Mouse (Mus musculus) heart, postnatal 0 days (tissue): ENCODE data around the gene Adamts16. TPM values are rescaled to one million over a fixed set of nuclear protein-coding genes. Genes with fewer than 3 reads are reported as not detected.

Experiments used
- ATAC-seq: fragments of 200-750 bp; cut with Nextera tagmentation; 2 replicates; pipeline ENCODE4 v1.8.0; 2017; ENCODE audit warnings: low read depth, moderate number of reproducible peaks, moderate library complexity; ENCODE audit not compliant: insufficient read depth
- DNase-seq: peaks from one replicate; pipeline ENCODE4 v3.0.0-alpha.2; 2016; ENCODE audit warnings: low spot score
- H3K27ac ChIP-seq: fragments of 300-500 bp; sonication (generic); 2 replicates; pipeline ENCODE4 v1.5.1; 2014; ENCODE audit warnings: low read depth, mild to moderate bottlenecking
- H3K27me3 ChIP-seq: fragments of 300-500 bp; sonication (generic); 2 replicates; pipeline ENCODE4 v1.6.1; 2014; ENCODE audit warnings: low read length, mixed read lengths; ENCODE audit not compliant: control insufficient read depth, insufficient read depth
- H3K36me3 ChIP-seq: fragments of 300-500 bp; sonication (generic); replicated peaks from 2 replicates; pipeline ENCODE4 v1.6.1; 2014; ENCODE audit warnings: low read length, mixed read lengths; ENCODE audit not compliant: control insufficient read depth, insufficient read depth
- H3K4me1 ChIP-seq: fragments of 300-500 bp; sonication (generic); 2 replicates; pipeline ENCODE4 v1.6.1; 2014; ENCODE audit warnings: antibody characterized with exemption; ENCODE audit not compliant: control insufficient read depth, insufficient read depth
- H3K4me2 ChIP-seq: fragments of 300-500 bp; sonication (generic); 2 replicates; pipeline ENCODE4 v1.6.1; 2014; ENCODE audit warnings: low read depth, mild to moderate bottlenecking, low read length, moderate library complexity
- H3K4me3 ChIP-seq: fragments of 300-500 bp; sonication (generic); 2 replicates; pipeline ENCODE4 v1.5.1; 2014; ENCODE audit warnings: low read depth, low read length
- H3K9ac ChIP-seq: fragments of 300-500 bp; sonication (generic); replicated peaks from 2 replicates; pipeline ENCODE4 v1.6.1; 2014; ENCODE audit warnings: low read depth, low read length, mixed read lengths
- H3K9me3 ChIP-seq: fragments of 300-500 bp; sonication (generic); replicated peaks from 2 replicates; pipeline ENCODE4 v1.6.1; 2016; ENCODE audit warnings: low read length; ENCODE audit not compliant: control insufficient read depth
- CTCF ChIP-seq: IDR thresholded peaks from 2 replicates; pipeline ENCODE4 v1.5.1; 2016; ENCODE audit warnings: antibody characterized with exemption, control low read depth, low read depth
- EP300 ChIP-seq: IDR thresholded peaks from 2 replicates; pipeline ENCODE4 v1.6.1; 2016; ENCODE audit warnings: antibody characterized with exemption, low read depth
- WGBS: fragments of 180-500 bp; shearing (Covaris S2); extraction: QIAGEN DNeasy Blood & Tissue Kit; methylation state at CpG from one replicate; pipeline ENCODE4 v1.1.7; 2014; 5-methylcytosine and 5-hydroxymethylcytosine counted together
- polyA plus RNA-seq: library from polyadenylated mRNA; unstranded; fragments of >200 nt; fragmentation: Nextera tagmentation; extraction: Ambion mirVana; gene quantifications from 2 replicates; pipeline ENCODE4 v1.2.1, GENCODE M21; 2015
- total RNA-seq: library from RNA; depleted of rRNA; stranded (reverse); fragments of >200 nt; gene quantifications from 2 replicates; pipeline ENCODE4 v1.2.3, GENCODE M21; 2014; ENCODE audit warnings: low replicate concordance

Gene Adamts16
- total and polyA plus RNA-seq, 2 experiments from 2014 or later = 0.05 to 0.57 TPM

DNA sequence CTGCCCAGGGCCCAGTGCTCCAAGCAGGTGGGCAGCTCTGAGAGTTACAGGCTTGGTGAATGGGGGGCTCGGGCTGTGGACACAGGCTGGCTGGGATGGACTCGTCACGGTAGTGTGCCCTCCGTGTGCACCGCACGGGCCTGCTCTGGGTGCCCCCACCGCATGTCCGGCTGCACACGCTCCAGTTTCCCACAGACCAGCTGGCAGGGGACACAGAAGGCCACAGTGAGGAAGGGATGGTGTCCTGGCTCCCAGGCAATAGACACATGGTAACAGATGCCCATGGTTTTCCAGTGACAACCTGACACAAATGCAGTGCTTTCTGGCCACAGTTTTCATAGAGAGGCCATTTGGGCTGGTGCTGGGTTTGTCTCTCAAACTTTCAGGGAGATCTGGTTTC lies 102.8 kb downstream of the Adamts16 start:
- Histone ChIP-seq H3K27ac (no peak overlapping the region), H3K9ac (no peak overlapping the region), H3K4me1 (no peaks in the 10 kb centered on the region), H3K36me3 (no peaks in the 10 kb centered on the region), H3K4me3 (no peak overlapping the region), H3K27me3 (no peaks in the 10 kb centered on the region), H3K9me3 (no peaks in the 10 kb centered on the region), H3K4me2 (no peak overlapping the region)
- WGBS = 94% methylated on average over 9 of the region's 9 CpGs
- no peak for ATAC-seq
- DNase-seq = no peak
- no peak for TF ChIP-seq EP300
- no peak for TF ChIP-seq CTCF

DNA sequence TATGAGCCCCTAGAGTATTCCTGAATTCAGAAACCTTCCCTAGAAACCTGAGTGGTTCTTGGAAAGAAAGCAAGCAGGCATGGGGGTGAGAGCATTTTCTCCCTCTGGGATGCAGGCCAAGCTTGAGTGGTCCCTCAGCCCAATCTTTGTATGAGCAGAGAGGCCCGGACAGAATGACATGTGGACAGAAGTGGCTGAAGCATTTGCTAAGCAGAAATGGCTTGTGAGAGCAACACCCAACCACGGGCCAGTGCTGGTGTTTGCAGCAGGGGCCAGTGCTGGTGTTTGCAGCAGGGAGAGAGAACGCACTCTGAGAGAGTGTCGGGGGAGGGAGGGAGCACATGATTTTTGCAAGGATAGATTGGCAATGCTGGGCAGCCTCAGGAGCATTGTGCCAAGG lies 105.2 kb downstream of the Adamts16 start:
- no peak for ATAC-seq
- no peak overlapping the region for H3K27ac ChIP-seq

DNA sequence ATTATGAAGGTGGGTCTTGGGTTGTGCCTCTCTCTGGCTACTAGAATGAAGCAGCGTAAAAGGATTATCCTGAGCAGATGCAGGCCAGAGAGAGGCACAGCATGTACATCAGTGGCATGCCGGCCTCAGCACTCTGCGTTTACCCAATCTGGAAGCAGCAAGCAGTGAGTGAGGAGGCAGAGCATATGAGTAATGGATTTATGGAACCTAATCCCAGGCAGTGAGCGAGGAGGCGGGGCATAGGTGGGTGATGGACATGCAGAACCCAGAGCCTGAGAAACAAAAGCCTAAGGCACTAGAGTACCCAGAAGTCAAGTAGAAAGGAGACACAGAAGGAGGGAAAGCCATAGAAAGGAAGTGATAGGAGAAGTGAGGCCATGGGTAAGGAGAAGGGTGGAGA lies 107.0 kb downstream of the Adamts16 start:
- DNase-seq = no peak
- Histone ChIP-seq H3K9me3 (no peaks in the 10 kb centered on the region), H3K36me3 (no peaks in the 10 kb centered on the region), H3K27me3 (no peaks in the 10 kb centered on the region), H3K27ac (no peak overlapping the region), H3K4me3 (no peak overlapping the region), H3K4me1 (no peaks in the 10 kb centered on the region; the same call in 1 of the 2 replicates), H3K4me2 (no peak overlapping the region), H3K9ac (no peak overlapping the region)
- WGBS = 85% methylated on average over 5 of the region's 5 CpGs
- TF ChIP-seq EP300 = no peak
- ATAC-seq = no peak

More for the DNA sequence above, 105.2 kb downstream of the Adamts16 start:
- Histone ChIP-seq H3K36me3 (no peaks in the 10 kb centered on the region), H3K4me1 (no peaks in the 10 kb centered on the region; the same call in 1 of the 2 replicates), H3K9ac (no peak overlapping the region), H3K27me3 (no peaks in the 10 kb centered on the region), H3K4me3 (no peak overlapping the region), H3K9me3 (no peaks in the 10 kb centered on the region), H3K4me2 (no peak overlapping the region)
- TF ChIP-seq EP300 (no peak), CTCF (no peak)
- no peak for DNase-seq
- 28% methylated on average over 4 of the region's 4 CpGs for WGBS

- Histone ChIP-seq H3K4me2 (no peak overlapping the region), H3K36me3 (no peaks in the 10 kb centered on the region), H3K27me3 (no peaks in the 10 kb centered on the region), H3K9ac (no peak overlapping the region), H3K4me1 (no peaks in the 10 kb centered on the region; the same call in 1 of the 2 replicates), H3K4me3 (no peak overlapping the region), H3K9me3 (no peaks in the 10 kb centered on the region), H3K27ac (no peak overlapping the region)
- 73% methylated on average over 1 of the region's 1 CpGs for WGBS
- ATAC-seq = no peak
- DNase-seq = no peak
- TF ChIP-seq EP300 (no peak), CTCF (no peak)
Observed at GRCm38 (mm10) chr13:70733911-70734310, 107.7 kb downstream of the Adamts16 start.

GRCm38 (mm10) chr13:70733206-70733605 lies 108.4 kb downstream of the Adamts16 start:
- no peak for ATAC-seq
- TF ChIP-seq EP300 (no peak), CTCF (no peak)

GRCm38 (mm10) chr13:70732781-70733180 lies 108.8 kb downstream of the Adamts16 start:
- H3K4me1 ChIP-seq = no peaks in the 10 kb centered on the region; the same call in 1 of the 2 replicates
- TF ChIP-seq EP300 = no peak
- TF ChIP-seq CTCF = no peak
- no peak overlapping the region for H3K4me2 ChIP-seq
- H3K36me3 ChIP-seq = no peaks in the 10 kb centered on the region
- no peaks in the 10 kb centered on the region for H3K27me3 ChIP-seq
- WGBS = 58% methylated on average over 5 of the region's 5 CpGs
- H3K4me3 ChIP-seq = no peak overlapping the region
- no peak for DNase-seq
- no peak for ATAC-seq
- no peak overlapping the region for H3K27ac ChIP-seq
- no peaks in the 10 kb centered on the region for H3K9me3 ChIP-seq
- no peak overlapping the region for H3K9ac ChIP-seq

More at GRCm38 (mm10) chr13:70733206-70733605, 108.4 kb downstream of the Adamts16 start:
- Histone ChIP-seq H3K4me2 (no peak overlapping the region), H3K27me3 (no peaks in the 10 kb centered on the region), H3K9me3 (no peaks in the 10 kb centered on the region), H3K4me1 (no peaks in the 10 kb centered on the region; the same call in 1 of the 2 replicates), H3K9ac (no peak overlapping the region), H3K27ac (no peak overlapping the region), H3K36me3 (no peaks in the 10 kb centered on the region), H3K4me3 (no peak overlapping the region)
- WGBS = 25% methylated on average over 2 of the region's 2 CpGs
- no peak for DNase-seq
